Mouse (Mus musculus) bone marrow, adult 2 months (tissue): Measurements from ENCODE around the gene Ndufb8.

Experiments used
- CTCF ChIP-seq: fragments of 200-500 bp; IDR thresholded peaks from 2 replicates; pipeline ENCODE4 v1.5.1; 2011; ENCODE audit warnings: low read length, control low read depth; ENCODE audit not compliant: control insufficient read depth, insufficient read depth
- POLR2A ChIP-seq: fragments of 200-500 bp; IDR thresholded peaks from 2 replicates; pipeline ENCODE4 v1.6.1; 2011; ENCODE audit warnings: low read depth, mild to moderate bottlenecking, control low read depth, low read length, borderline replicate concordance; ENCODE audit not compliant: control insufficient read depth

- TF ChIP-seq POLR2A (no peak), CTCF (no peak)
Observed at GRCm38 (mm10) chr19:44525551-44526205, 29.6 kb downstream of the Ndufb8 start.
